9 mouse cellular contexts compared by ENCODE assay signal in genomic region chr17:36942391-36942790, GRCm38 (mm10). TPM values are rescaled to one million over a fixed set of nuclear protein-coding genes. Genes with fewer than 3 reads are reported as not detected.
A peak's percentile ranks its signal among the peaks of the same experiment; 100 is the strongest.
DNase-seq lines count a peak whose midpoint lies in the region; ATAC-seq and TF ChIP-seq lines count a peak whose summit lies in the region.
"Had no signal": no experiment of that assay in that cellular context is flagged by ENCODE, and none has a peak within 500 bp of the region (broad histone marks: within the 10 kb centered on the region; RNA-seq: fewer than 3 reads in every experiment).

No protein-coding gene starts in this region.

- H3K4me2 ChIP-seq in heart, embryonic 16.5 days (ENCODE audit: low read depth, low read length) = peak overlapping the region; percentile 74
- peak overlapping the region; percentile 88 for H3K4me2 ChIP-seq in stomach, embryonic 15.5 days

- WGBS in heart, embryonic 16.5 days = 33% methylated on average over 10 of the region's 10 CpGs
- WGBS in stomach, embryonic 15.5 days = 46% methylated on average over 10 of the region's 10 CpGs

- H3K27me3 ChIP-seq in heart, embryonic 16.5 days (ENCODE audit: control insufficient read depth, insufficient read depth, low read length) = peaks cover 61% of the 10 kb centered on the region
- H3K27me3 ChIP-seq in stomach, embryonic 15.5 days (replicated peaks) = peaks cover 42% of the 10 kb centered on the region

- H3K36me3 ChIP-seq in heart, embryonic 16.5 days (ENCODE audit: control insufficient read depth, insufficient read depth) = no peaks in the 10 kb centered on the region
- no peaks in the 10 kb centered on the region for H3K36me3 ChIP-seq in stomach, embryonic 15.5 days

- no peak for TF ChIP-seq CTCF in left cerebral cortex, adult 2 months (IDR thresholded peaks at IDR 0.05)

- H3K9ac ChIP-seq in heart, embryonic 16.5 days (ENCODE audit: low read length) = no peak overlapping the region; the same call in 1 of the 2 replicates
- H3K9ac ChIP-seq in stomach, embryonic 15.5 days = no peak overlapping the region

- peak; percentile 63 for ATAC-seq in heart, embryonic 16.5 days (replicated peaks; ENCODE audit: extremely low read depth, insufficient read depth, low FRiP score)
- ATAC-seq in stomach, embryonic 15.5 days (ENCODE audit: insufficient read depth, low FRiP score, low read depth) = peak; percentile 41; the same call in 1 of the 2 replicates

- H3K4me3 ChIP-seq in left cerebral cortex, adult 2 months = peak overlapping the region; percentile 58
- H3K4me3 ChIP-seq in heart, embryonic 16.5 days (ENCODE audit: low read length) = peak overlapping the region; percentile 50
- H3K4me3 ChIP-seq in stomach, embryonic 15.5 days (replicated peaks) = peak overlapping the region; percentile 41

- DNase-seq in left cerebral cortex, adult 2 months (ENCODE audit: extremely low spot score in 1 of 2, low spot score in 2 of 2) = peak; percentile 50 to 78
- no peak for DNase-seq in left cerebral cortex, postnatal 14 days (ENCODE audit: low spot score in 2 of 2)
- DNase-seq in cerebellum, postnatal 14 days = peak; percentile 74 to 78
- DNase-seq in kidney, postnatal 10 days = peak; percentile 61
- DNase-seq in lung, postnatal 36 days = peak; percentile 88
- no peak for DNase-seq in spleen, postnatal 36 days (ENCODE audit: low spot score in 2 of 2)

- no peaks in the 10 kb centered on the region for H3K9me3 ChIP-seq in heart, embryonic 16.5 days (replicated peaks; ENCODE audit: control insufficient read depth, low read length)
- H3K9me3 ChIP-seq in stomach, embryonic 15.5 days = no peaks in the 10 kb centered on the region

- H3K27ac ChIP-seq in left cerebral cortex, adult 2 months = peak overlapping the region; percentile 89
- H3K27ac ChIP-seq in heart, embryonic 16.5 days (ENCODE audit: low read length) = no peak overlapping the region
- H3K27ac ChIP-seq in stomach, embryonic 15.5 days = no peak overlapping the region

- peaks cover 12% of the 10 kb centered on the region for H3K4me1 ChIP-seq in heart, embryonic 16.5 days (ENCODE audit: control insufficient read depth, insufficient read depth, low read length)
- peaks cover 13% of the 10 kb centered on the region for H3K4me1 ChIP-seq in stomach, embryonic 15.5 days

- intact Hi-C loops in left cerebral cortex, adult 2 months (cut with DNase I) = loop anchor here (1.0 to 2.0 kb wide), 2 partner anchors 14 to 16 kb away; partner anchors contain the start of genes Znrd1 and Znrd1as
- intact Hi-C loops in left cerebral cortex, postnatal 14 days (cut with DNase I) = no loop called here

RNA-seq across cellular contexts. Expression of gene Rnf39, which starts 0.3 kb away (rescaled TPM):
- total RNA-seq in left cerebral cortex, adult 2 months (2021) = 10 to 100 TPM in 1 of 2 experiments, 1 to 10 TPM in 1; 8.2 to 12.5 TPM
- 1 to 10 TPM; 2.1 to 3.5 TPM for total RNA-seq in left cerebral cortex, postnatal 14 days (2021)
- polyA plus RNA-seq in heart, embryonic 16.5 days (2015; fragmentation: Nextera tagmentation; extraction: Ambion mirVana) = 0.22 and 0.40 TPM in 2 replicates
- 0.88 and 2.4 TPM in 2 replicates for polyA plus RNA-seq in stomach, embryonic 15.5 days (2015; fragmentation: Nextera tagmentation; extraction: Ambion mirVana)

RNA-seq across cellular contexts. Expression of gene Ppp1r11, which starts 9.2 kb away (rescaled TPM):
- total RNA-seq in left cerebral cortex, adult 2 months (2021) = 100 to 1,000 TPM; 132 to 146 TPM
- 100 to 1,000 TPM; 108 to 109 TPM for total RNA-seq in left cerebral cortex, postnatal 14 days (2021)
- polyA plus RNA-seq in heart, embryonic 16.5 days (2015; fragmentation: Nextera tagmentation; extraction: Ambion mirVana) = 81.2 and 81.4 TPM in 2 replicates
- 102 and 116 TPM in 2 replicates for polyA plus RNA-seq in stomach, embryonic 15.5 days (2015; fragmentation: Nextera tagmentation; extraction: Ambion mirVana)

RNA-seq across cellular contexts. Expression of gene Znrd1, which starts 16.0 kb away (rescaled TPM):
- total RNA-seq in left cerebral cortex, adult 2 months (2021) = 10 to 100 TPM; 30.6 to 31.6 TPM
- total RNA-seq in left cerebral cortex, postnatal 14 days (2021) = 10 to 100 TPM; 28.4 to 31.8 TPM
- 41.6 and 43.7 TPM in 2 replicates for polyA plus RNA-seq in heart, embryonic 16.5 days (2015; fragmentation: Nextera tagmentation; extraction: Ambion mirVana)
- polyA plus RNA-seq in stomach, embryonic 15.5 days (2015; fragmentation: Nextera tagmentation; extraction: Ambion mirVana) = 75.9 and 77.4 TPM in 2 replicates

RNA-seq across cellular contexts. Expression of gene Znrd1as, which starts 16.0 kb away (rescaled TPM):
- total RNA-seq in left cerebral cortex, adult 2 months (2021) = 1 to 10 TPM; 5.3 to 6.2 TPM
- total RNA-seq in left cerebral cortex, postnatal 14 days (2021) = 1 to 10 TPM; 4.3 to 4.6 TPM
- 7.8 and 9.3 TPM in 2 replicates for polyA plus RNA-seq in heart, embryonic 16.5 days (2015; fragmentation: Nextera tagmentation; extraction: Ambion mirVana)
- polyA plus RNA-seq in stomach, embryonic 15.5 days (2015; fragmentation: Nextera tagmentation; extraction: Ambion mirVana) = 5.6 and 6.1 TPM in 2 replicates

RNA-seq across cellular contexts. Expression of gene 2410137M14Rik, which starts 38.6 kb away (rescaled TPM):
- total RNA-seq in left cerebral cortex, adult 2 months (2021) = not detected
- total RNA-seq in left cerebral cortex, postnatal 14 days (2021) = not detected
- polyA plus RNA-seq in heart, embryonic 16.5 days (2015; fragmentation: Nextera tagmentation; extraction: Ambion mirVana) = not detected in 2 replicates
- not detected in 2 replicates for polyA plus RNA-seq in stomach, embryonic 15.5 days (2015; fragmentation: Nextera tagmentation; extraction: Ambion mirVana)
- polyA plus RNA-seq: liver, embryonic 16.5 days had no signal

Comparison
In these comparisons a context has a peak if more than half of its experiments do, and no peak if none do; other contexts are left out.
1. DNase-seq: peak in left cerebral cortex, adult 2 months (2 of 2), cerebellum, postnatal 14 days (2 of 2), kidney, postnatal 10 days (single experiment) and lung, postnatal 36 days (single experiment); none in left cerebral cortex, postnatal 14 days (0 of 2) and spleen, postnatal 36 days (0 of 2).
2. Peak in every context shown above with its lines, with median percentiles within 50 percentile points of each other: H3K4me3 ChIP-seq.